Mouse (Mus musculus): ENCODE measurements at regions not wholly inside any gene's neighbourhood (a gene's known extent, or its start where the extent isn't known, plus 50 kb on each side); places are given as distances from the start of the nearest gene placed in this dataset.

DNA sequence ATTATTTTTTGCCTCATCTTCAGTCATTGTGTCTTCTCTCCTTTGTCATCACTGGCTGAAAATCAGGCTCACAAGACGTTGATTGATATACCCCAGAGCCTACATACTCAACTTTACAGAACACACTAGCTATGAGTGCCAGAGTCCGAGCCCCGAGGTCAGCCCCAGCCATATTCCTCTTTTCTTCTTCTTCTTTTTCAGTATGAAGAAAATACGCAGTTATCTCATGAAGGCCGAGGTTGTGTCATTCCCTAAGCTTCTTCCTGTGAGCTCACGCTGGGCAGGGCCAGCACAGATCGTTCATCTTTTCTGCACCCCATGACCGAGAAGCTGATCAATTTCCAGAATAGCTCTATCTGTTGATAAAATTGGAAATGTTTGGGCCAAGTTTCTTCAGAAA is 192.7 kb upstream of the Unc93a2 start:
- Histone ChIP-seq H3K9me3 (no peaks in the 10 kb centered on the region), H3K4me2 (replicated peaks) (no peak overlapping the region), H3K36me3 (no peaks in the 10 kb centered on the region), H3K4me3 (no peak overlapping the region), H3K27me3 (replicated peaks) (no peaks in the 10 kb centered on the region), H3K27ac (no peak overlapping the region), H3K4me1 (no peaks in the 10 kb centered on the region), H3K9ac (no peak overlapping the region)
- whole genome bisulfite sequencing: 89% methylated on average over 8 of the region's 8 CpGs
- ATAC-seq (ENCODE audit: low FRiP score, low read depth): no peak

DNA sequence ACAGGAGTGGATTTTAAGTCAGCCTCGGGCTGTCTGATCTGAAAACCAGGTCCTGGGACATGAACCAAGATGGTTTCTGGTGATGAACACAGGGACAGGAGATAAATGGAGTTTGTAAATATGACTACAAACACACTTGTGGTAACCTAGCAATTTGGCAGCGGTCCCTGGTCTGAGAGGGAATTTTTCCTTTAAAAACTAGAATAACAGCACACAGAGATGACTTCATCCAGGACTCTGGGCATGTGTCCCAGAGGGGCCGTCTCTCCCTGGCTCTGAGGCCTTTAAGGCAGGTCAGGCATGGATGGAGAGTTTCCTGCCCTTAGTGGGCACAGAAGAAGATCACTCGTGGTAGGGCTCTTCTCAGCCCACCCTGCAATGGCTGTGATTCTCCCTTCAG is 192.0 kb upstream of the Unc93a2 start:
- Histone ChIP-seq H3K9ac (no peak overlapping the region), H3K27me3 (replicated peaks) (no peaks in the 10 kb centered on the region), H3K4me1 (no peaks in the 10 kb centered on the region), H3K27ac (no peak overlapping the region), H3K4me2 (replicated peaks) (no peak overlapping the region), H3K4me3 (no peak overlapping the region), H3K9me3 (no peaks in the 10 kb centered on the region), H3K36me3 (no peaks in the 10 kb centered on the region)
- no peak for ATAC-seq (ENCODE audit: low FRiP score, low read depth)
- 81% methylated on average over 4 of the region's 4 CpGs for WGBS

DNA sequence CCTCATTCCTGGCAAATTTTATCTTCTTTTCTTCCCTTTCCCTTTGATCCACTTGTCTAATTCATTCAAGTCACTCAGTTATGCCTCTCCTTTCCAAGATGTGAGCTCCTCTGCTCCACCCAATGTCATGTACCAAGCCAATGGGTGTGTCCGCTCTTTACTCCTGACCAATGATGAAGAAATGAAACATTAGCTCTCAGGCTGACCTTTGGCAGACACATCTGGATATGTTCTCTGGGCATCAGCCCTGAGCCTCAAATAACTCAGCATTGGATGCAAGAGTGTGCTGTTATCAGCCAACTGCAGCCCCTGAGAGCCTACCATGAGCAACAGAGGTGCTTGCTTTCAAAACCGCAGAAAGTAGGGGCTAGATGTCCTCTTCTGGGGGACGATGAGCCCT is 186.2 kb upstream of the Unc93a2 start:
- Histone ChIP-seq H3K27ac (no peak overlapping the region), H3K9ac (no peak overlapping the region), H3K4me2 (replicated peaks) (no peak overlapping the region), H3K4me1 (no peaks in the 10 kb centered on the region), H3K36me3 (no peaks in the 10 kb centered on the region), H3K4me3 (no peak overlapping the region), H3K27me3 (replicated peaks) (no peaks in the 10 kb centered on the region), H3K9me3 (no peaks in the 10 kb centered on the region)
- no peak for ATAC-seq (ENCODE audit: low FRiP score, low read depth)
- WGBS: 94% methylated on average over 3 of the region's 3 CpGs

DNA sequence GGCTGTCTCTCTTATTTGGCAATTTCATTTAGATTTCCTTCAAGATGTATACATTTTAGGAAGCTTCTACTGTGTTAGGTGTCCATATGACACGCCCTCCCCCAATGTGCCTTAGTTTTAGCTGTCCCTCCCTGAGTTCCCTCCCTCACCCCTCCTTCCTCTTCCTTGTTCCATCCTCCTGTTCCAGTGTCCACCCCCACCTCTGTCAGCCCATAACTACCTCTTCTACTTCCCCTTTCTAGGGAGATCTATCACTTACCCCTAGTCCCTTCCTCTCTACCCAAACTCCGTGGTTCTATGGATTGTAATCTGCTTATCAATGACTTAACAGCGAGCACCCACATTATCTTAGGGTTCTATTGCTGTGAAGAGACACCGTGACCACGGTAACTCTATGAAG is 183.2 kb upstream of the Unc93a2 start:
- Histone ChIP-seq H3K9me3 (no peaks in the 10 kb centered on the region), H3K36me3 (no peaks in the 10 kb centered on the region), H3K4me3 (no peak overlapping the region), H3K4me2 (replicated peaks) (no peak overlapping the region), H3K9ac (no peak overlapping the region), H3K27me3 (replicated peaks) (no peaks in the 10 kb centered on the region), H3K27ac (no peak overlapping the region), H3K4me1 (no peaks in the 10 kb centered on the region)
- WGBS: 93% methylated on average over 5 of the region's 5 CpGs
- no peak for ATAC-seq (ENCODE audit: low FRiP score, low read depth)

DNA sequence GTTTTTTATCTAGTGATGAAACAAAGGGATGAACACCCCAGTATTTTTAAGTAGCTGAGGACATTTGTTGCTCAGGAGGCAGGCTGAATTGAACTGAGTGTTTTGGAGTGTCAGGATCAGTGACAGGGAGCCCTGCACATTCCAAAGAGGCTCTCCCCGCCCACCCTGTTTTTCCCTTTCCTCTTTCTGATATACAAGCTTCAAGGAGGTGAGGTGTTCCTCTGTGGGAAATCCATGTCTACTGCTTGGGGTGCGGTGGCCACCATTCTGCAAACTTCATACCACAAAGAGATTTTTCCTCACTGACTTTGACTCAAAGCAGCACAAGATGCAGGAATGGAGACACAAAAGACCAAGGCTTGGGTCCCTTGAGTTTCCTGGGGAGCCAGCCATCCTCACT is 180.5 kb upstream of the Unc93a2 start:
- WGBS: 86% methylated on average over 2 of the region's 2 CpGs
- H3K4me3 ChIP-seq: no peak overlapping the region
- H3K36me3 ChIP-seq: no peaks in the 10 kb centered on the region
- no peak for ATAC-seq (ENCODE audit: low FRiP score, low read depth)
- H3K27ac ChIP-seq: no peak overlapping the region
- no peak overlapping the region for H3K4me2 ChIP-seq (replicated peaks)
- H3K9ac ChIP-seq: no peak overlapping the region
- H3K27me3 ChIP-seq (replicated peaks): no peaks in the 10 kb centered on the region
- H3K4me1 ChIP-seq: no peaks in the 10 kb centered on the region
- H3K9me3 ChIP-seq: no peaks in the 10 kb centered on the region

DNA sequence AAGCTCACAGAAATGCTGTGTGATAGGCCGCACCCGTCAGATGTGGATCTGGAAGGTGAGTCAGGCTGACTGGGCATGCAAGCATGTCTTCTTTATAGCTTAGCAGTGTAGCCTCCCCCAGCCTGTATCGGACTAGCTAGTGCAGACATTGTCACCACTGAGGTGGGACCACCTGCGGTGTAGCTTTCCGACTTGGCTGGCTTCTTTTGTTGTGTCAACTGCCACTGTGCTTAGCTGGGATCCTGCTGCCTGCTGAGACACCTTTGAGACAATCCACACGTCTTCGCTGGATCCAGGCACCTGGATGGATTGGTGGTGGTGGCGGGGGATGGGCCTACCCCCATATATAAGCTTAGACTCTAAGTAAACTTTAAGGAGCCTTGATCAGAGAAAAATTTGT is 177.7 kb upstream of the Unc93a2 start:
- no peaks in the 10 kb centered on the region for H3K27me3 ChIP-seq (replicated peaks)
- H3K4me2 ChIP-seq (replicated peaks): no peak overlapping the region
- no peak overlapping the region for H3K27ac ChIP-seq
- no peak for ATAC-seq (ENCODE audit: low FRiP score, low read depth)
- WGBS: 23% methylated on average over 8 of the region's 8 CpGs
- H3K36me3 ChIP-seq: no peaks in the 10 kb centered on the region
- no peaks in the 10 kb centered on the region for H3K9me3 ChIP-seq
- no peaks in the 10 kb centered on the region for H3K4me1 ChIP-seq
- H3K9ac ChIP-seq: no peak overlapping the region
- no peak overlapping the region for H3K4me3 ChIP-seq

DNA sequence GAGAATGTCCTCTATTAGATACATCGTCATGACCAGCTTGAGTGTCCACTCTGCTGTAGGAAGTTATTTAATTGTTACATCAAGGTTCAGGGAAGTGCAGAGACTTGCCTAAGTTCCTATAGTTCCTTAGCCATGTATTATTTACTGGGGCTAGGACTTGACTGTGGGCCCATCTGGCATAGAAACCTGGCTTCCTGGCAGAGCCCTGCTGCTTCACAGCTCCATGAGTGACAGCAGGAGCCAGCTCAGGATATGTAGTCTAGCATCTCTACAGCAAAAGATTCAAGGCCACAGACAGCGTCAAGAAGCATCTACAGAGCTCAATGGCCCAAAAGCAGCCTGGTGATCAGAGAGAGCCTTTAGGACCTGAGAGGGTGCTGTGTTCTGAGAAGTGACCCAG is 163.2 kb upstream of the Unc93a2 start:
- H3K4me1 ChIP-seq: no peaks in the 10 kb centered on the region
- 89% methylated on average over 2 of the region's 2 CpGs for WGBS
- no peaks in the 10 kb centered on the region for H3K36me3 ChIP-seq
- no peak overlapping the region for H3K9ac ChIP-seq
- no peak overlapping the region for H3K4me3 ChIP-seq
- ATAC-seq (ENCODE audit: low FRiP score, low read depth): no peak
- no peak overlapping the region for H3K4me2 ChIP-seq (replicated peaks)
- no peak overlapping the region for H3K27ac ChIP-seq
- H3K9me3 ChIP-seq: no peaks in the 10 kb centered on the region
- H3K27me3 ChIP-seq (replicated peaks): no peaks in the 10 kb centered on the region

DNA sequence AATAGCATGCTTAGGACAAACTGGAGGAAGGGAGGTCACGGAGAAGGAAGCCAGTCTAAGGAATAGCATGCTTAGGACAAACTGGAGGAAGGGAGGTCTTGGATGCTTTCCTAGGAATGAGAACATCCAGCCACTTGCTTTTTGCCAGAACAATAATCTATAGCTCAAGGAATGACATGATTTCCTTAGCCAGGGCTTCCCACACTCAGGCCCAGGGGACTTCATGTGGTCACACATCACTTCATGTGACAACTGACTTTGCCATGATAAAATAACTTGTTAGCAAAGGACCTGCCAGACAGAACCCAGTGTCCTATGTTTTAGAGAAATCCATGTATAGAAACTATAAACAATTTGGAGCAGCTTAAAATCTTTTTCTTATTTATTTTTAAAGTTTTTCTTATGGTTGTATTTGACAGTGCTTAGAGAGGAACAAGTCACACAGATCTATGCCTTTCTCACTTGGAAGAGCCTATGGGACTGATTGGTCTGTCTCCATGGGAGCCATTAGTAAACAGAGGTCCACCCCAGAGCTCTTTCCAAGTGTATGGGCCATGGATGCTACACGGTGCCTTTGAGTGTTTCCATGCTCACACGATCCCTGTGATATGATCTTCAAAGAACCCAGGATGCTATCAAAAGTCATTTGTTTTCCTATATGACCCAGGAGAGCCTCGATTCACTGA is 153.3 kb upstream of the Unc93a2 start:
- no peaks in the 10 kb centered on the region for H3K27me3 ChIP-seq (replicated peaks)
- no peak overlapping the region for H3K9ac ChIP-seq
- ATAC-seq (ENCODE audit: low FRiP score, low read depth): no peak
- no peak overlapping the region for H3K4me2 ChIP-seq (replicated peaks)
- H3K27ac ChIP-seq: no peak overlapping the region
- H3K4me3 ChIP-seq: no peak overlapping the region
- H3K36me3 ChIP-seq: no peaks in the 10 kb centered on the region
- 0 out of 2 replicates have a peak, but pooled peaks cover 5% of the 10 kb centered on the region for H3K9me3 ChIP-seq
- H3K4me1 ChIP-seq: no peaks in the 10 kb centered on the region
- WGBS: 87% methylated on average over 4 of the region's 4 CpGs

DNA sequence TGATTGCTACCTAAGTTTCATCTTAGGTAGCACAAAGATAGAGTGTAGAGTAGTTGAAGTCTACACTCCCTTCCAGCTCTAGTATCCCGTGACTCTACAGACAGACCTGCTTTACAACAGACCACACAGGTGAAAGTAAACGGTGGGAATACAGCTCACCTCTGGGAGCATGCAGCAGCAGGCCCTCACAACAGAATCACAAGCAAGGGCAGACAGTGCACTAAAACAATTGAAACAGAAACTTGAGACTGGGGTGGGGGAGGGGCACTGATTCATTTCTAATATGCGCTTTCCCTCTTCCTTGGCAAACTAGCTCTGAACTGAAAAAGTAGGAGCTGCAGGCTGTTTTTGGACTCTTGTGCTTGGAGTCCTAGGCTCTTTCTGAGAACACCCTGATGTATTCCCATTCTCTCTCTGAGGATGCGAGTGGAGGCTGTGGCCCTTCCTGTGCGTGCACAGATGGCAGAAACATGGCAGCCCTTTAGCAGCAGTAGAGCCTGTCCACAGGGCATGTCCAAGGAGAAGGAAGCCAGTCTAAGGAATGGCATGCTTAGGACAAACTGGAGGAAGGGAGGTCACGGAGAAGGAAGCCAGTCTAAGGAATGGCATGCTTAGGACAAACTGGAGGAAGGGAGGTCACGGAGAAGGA is 152.5 kb upstream of the Unc93a2 start:
- 72% methylated on average over 7 of the region's 7 CpGs for WGBS
- no peak for ATAC-seq (ENCODE audit: low FRiP score, low read depth)
- H3K27ac ChIP-seq: no peak overlapping the region

DNA sequence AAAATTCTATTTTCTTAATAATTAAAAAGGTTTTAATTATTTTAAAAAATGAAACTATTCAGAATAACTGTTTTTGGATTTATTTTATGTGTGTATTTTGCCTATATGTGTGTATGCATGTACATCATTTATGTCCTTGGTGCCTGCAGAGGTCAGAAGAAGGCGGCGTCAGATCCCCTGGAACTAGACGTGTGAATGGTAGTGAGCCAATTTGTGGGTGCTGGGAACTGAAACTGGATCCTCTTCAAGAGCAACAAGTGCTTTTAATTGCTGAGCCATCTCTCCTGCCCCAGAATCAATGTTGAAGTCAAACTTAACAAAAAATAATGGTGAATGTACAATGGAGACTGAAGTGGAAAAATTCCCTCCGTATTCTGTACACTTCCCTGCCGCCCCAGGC is 151.9 kb upstream of the Unc93a2 start:
- Histone ChIP-seq H3K4me3 (no peak overlapping the region), H3K9me3 (0 out of 2 replicates have a peak, but pooled peaks cover 5% of the 10 kb centered on the region), H3K9ac (no peak overlapping the region), H3K4me1 (no peaks in the 10 kb centered on the region), H3K4me2 (replicated peaks) (no peak overlapping the region), H3K36me3 (no peaks in the 10 kb centered on the region), H3K27ac (no peak overlapping the region), H3K27me3 (replicated peaks) (no peaks in the 10 kb centered on the region)
- ATAC-seq (ENCODE audit: low FRiP score, low read depth): no peak
- WGBS: 87% methylated on average over 5 of the region's 5 CpGs

More for the DNA sequence above, 152.5 kb upstream of the Unc93a2 start:
- H3K36me3 ChIP-seq: no peaks in the 10 kb centered on the region
- no peak overlapping the region for H3K9ac ChIP-seq
- H3K4me3 ChIP-seq: no peak overlapping the region
- H3K27me3 ChIP-seq (replicated peaks): no peaks in the 10 kb centered on the region
- H3K4me2 ChIP-seq (replicated peaks): no peak overlapping the region
- H3K9me3 ChIP-seq: 0 out of 2 replicates have a peak, but pooled peaks cover 5% of the 10 kb centered on the region
- no peaks in the 10 kb centered on the region for H3K4me1 ChIP-seq

DNA sequence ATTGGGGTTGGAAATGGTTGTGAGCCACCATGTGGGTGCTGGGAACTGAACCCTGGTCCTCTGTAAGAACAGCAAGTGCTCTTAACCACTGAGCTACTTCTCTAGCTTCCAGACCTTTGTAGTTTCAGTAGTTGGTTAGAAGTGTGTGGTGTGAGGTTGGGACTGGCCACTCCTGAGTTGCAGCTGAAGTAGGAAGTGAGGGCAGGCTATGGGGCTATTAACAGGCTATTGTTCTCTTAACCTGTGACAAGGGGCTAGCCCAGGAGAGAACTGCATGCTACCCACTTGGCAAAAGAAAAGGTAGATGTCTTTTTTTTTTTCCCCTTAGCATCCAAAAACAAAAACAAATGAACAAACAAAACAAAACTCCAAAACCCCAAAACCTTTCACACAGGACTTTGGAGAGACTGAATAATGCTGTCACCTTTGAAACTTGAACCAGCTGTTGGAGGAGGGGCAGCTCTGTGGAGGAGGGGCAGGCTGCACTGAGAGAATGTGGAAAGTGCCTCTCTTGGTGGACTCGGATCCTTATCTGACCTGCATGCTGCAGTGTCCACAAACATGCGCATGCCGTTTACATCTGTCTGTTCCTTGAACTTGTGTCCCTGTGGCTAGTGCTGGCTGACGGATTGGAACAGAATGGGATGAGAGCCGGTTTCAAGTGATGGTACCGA is 149.3 kb upstream of the Unc93a2 start:
- 89% methylated on average over 6 of the region's 6 CpGs for WGBS
- H3K36me3 ChIP-seq: no peaks in the 10 kb centered on the region
- H3K27me3 ChIP-seq (replicated peaks): no peaks in the 10 kb centered on the region
- no peak overlapping the region for H3K4me2 ChIP-seq (replicated peaks)
- no peak overlapping the region for H3K9ac ChIP-seq
- H3K4me3 ChIP-seq: no peak overlapping the region
- 0 out of 2 replicates have a peak, but pooled peaks cover 5% of the 10 kb centered on the region for H3K9me3 ChIP-seq
- no peaks in the 10 kb centered on the region for H3K4me1 ChIP-seq
- ATAC-seq (ENCODE audit: low FRiP score, low read depth): no peak
- H3K27ac ChIP-seq: no peak overlapping the region

DNA sequence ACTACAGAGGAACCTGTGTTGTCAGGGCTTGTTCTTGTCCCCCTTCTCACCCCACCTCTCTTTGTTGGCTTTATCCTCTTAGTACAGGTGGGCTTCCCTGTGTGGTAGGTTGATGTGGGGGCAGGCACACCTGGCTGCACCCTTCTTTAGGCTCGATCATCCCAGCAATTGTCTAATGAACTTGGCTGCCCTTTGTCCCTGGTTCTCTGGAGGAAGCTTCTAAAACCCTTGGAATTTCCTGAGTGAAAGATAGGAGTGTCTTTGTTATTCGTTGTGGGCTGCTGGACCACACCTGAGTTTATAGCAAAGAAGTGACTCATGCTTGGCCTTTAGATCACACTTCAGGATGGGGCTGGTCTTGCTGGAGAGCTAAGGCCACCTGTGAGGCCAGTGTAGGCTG is 148.3 kb upstream of the Unc93a2 start:
- 76% methylated on average over 2 of the region's 2 CpGs for WGBS
- Histone ChIP-seq H3K36me3 (no peaks in the 10 kb centered on the region), H3K27ac (no peak overlapping the region), H3K4me3 (no peak overlapping the region), H3K27me3 (replicated peaks) (no peaks in the 10 kb centered on the region), H3K9ac (no peak overlapping the region), H3K9me3 (0 out of 2 replicates have a peak, but pooled peaks cover 5% of the 10 kb centered on the region), H3K4me2 (replicated peaks) (no peak overlapping the region), H3K4me1 (no peaks in the 10 kb centered on the region)
- ATAC-seq (ENCODE audit: low FRiP score, low read depth): no peak

Measured in neural tube, embryonic 12.5 days (tissue).